Mouse (Mus musculus): ENCODE data around the gene Bsph2. TPM values are rescaled to one million over a fixed set of nuclear protein-coding genes. Genes with fewer than 3 reads are reported as not detected.

Bsph2 gene
- not detected in 2 replicates for polyA plus RNA-seq (2012; rRNA removed)

DNA sequence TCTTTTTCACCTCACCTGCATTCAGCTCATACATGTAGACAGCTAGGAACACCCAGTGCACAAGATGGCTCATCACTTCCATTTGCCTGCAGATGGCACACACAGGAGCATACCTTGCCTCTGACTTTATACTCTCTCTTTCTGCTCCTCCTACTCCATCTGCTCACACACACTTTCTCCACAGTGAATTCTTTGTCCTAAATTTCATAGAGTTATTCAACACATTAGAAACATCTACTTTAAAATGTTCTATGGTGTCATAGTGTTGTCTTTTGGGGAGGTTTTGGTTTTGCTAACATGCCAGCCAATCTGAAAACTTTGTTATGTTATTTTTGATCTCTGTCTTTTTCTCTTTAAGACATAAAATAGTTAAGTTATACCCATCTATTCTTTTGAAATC, at the start of gene Bsph2:
Gene Bsph2, minus strand, starts transcription at position 101 of the 400 bp plus-strand sequence.
- no peak for TF ChIP-seq CTCF (IDR thresholded peaks at IDR 0.05; ENCODE audit: borderline replicate concordance, extremely low read depth, insufficient read depth, insufficient read length)
- TF ChIP-seq POLR2A (IDR thresholded peaks at IDR 0.05; ENCODE audit: borderline replicate concordance, extremely low read depth, insufficient read depth, insufficient read length, poor library complexity, severe bottlenecking): no peak
- no peak for DNase-seq (ENCODE audit: low read depth)

DNA sequence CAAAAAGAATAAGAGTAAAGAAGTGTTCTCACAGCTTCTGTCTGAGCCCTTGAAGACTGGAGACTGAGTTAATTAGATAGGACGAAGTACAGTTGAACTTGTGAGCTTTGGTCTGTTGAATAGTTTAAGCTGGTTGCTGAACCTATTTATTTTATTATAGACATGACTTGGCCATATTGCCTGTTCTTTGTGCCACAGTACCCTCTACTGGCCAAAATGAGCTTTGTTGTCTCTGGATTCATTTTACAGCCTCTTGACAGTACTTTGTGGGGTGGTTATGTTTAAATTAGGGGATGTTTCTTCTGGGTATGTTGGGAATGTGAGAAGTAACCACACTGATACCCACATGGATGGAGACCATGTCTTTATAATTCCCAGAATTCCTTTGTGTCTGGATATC, 59.3 kb downstream of the Bsph2 start:
- no peak for DNase-seq (ENCODE audit: low read depth)
- no peak for TF ChIP-seq CTCF (IDR thresholded peaks at IDR 0.05; ENCODE audit: borderline replicate concordance, extremely low read depth, insufficient read depth, insufficient read length)
- TF ChIP-seq POLR2A (IDR thresholded peaks at IDR 0.05; ENCODE audit: borderline replicate concordance, extremely low read depth, insufficient read depth, insufficient read length, poor library complexity, severe bottlenecking): no peak

Other genes with a start within 250 kb of the Bsph2 start
- 2.7 and 3.5 TPM in 2 replicates for gene Pla2g4c, start 246.4 kb downstream of the Bsph2 start, polyA plus RNA-seq (2012; rRNA removed)
- gene Cabp5, start 172.9 kb downstream of the Bsph2 start, polyA plus RNA-seq (2012; rRNA removed): 0.23 and 0.52 TPM in 2 replicates
- not detected in 2 replicates for gene Bsph1, start 120.2 kb downstream of the Bsph2 start, polyA plus RNA-seq (2012; rRNA removed)
- not detected in 2 replicates for gene Sult2a5, start 52.9 kb upstream of the Bsph2 start, polyA plus RNA-seq (2012; rRNA removed)
- not detected in 2 replicates for gene Sult2a2, start 162.4 kb upstream of the Bsph2 start, polyA plus RNA-seq (2012; rRNA removed)

All from brain, embryonic 14.5 days (tissue).